Mouse (Mus musculus) megakaryocyte progenitor cell, adult 5-6 weeks (primary cell): ENCODE data around the gene Sox6. TPM values are rescaled to one million over a fixed set of nuclear protein-coding genes. Genes with fewer than 3 reads are reported as not detected.

Experiments
- ATAC-seq: replicated peaks from 2 replicates; pipeline ENCODE4 v1.8.0; 2016; ENCODE audit warnings: mild to moderate bottlenecking, moderate TSS enrichment, inconsistent platforms; ENCODE audit not compliant: poor library complexity
- total RNA-seq, 2 experiments: library from RNA; stranded (forward) in 1 of 2; stranded (reverse) in 1 of 2; fragments of 157-497, 149-512 nt in 1 of 2; fragments of 200-1000 nt in 1 of 2; gene quantifications; 2 replicates each; pipeline versions ENCODE4 v1.2.3 to v1.2.4; 2015 to 2017

Gene Sox6
- total RNA-seq, 2 experiments from 2014 or later: 1.8 TPM

GRCm38 (mm10) chr7:115450431-115451195 is 588.0 kb downstream of the Sox6 start:
- no peak for ATAC-seq

- ATAC-seq: no peak
Measured at GRCm38 (mm10) chr7:115448403-115449025, 590.1 kb downstream of the Sox6 start.

GRCm38 (mm10) chr7:115447091-115447490 is 591.5 kb downstream of the Sox6 start:
- no peak for ATAC-seq

DNA sequence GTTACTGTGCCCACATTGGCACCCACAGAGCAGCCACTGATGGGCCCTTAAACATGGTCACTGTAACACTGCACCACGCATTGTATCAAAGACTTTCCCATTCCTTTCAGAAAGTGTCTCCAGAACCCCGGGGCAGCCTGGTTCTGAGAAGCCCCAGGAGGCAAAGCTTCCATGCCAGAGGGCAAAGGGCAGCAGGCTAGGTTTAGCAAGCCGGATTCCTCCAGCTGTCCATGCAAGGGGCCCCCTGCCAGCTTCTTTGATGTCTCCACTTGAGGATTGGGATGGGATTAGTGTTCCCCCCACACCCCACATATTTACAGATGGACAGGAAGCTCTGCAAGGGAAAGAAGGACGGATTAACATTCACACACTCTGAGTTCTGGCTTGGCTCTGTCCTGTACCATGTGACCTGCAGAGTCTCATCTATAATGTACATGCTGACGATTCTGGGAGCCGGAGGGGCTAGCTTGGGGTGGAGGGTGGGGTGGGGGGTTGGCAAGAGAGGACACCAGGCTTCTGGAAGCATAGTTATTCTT is 592.0 kb downstream of the Sox6 start:
- ATAC-seq: no peak

GRCm38 (mm10) chr7:115426161-115426982 is 612.2 kb downstream of the Sox6 start:
- ATAC-seq: no peak

DNA sequence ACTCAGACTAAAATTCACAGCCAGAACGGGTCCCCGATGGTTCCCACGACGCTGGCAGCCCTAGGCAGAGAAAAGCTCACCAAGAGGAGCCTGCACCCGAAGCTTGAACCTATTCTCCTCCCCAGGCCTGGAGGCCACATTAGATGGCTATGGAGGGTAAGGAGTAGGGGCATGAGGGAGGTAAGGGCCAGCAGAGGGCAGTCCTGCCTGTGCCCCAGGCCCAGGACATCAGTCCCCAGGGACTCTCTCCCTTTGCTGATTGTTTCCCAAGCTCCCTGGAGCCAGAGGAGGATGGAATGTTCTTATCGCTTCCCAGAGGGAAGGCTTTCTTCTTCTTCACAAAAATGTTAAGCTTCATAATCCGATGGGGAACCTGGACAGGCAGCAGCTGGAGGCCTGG is 615.8 kb downstream of the Sox6 start:
- no peak for ATAC-seq

DNA sequence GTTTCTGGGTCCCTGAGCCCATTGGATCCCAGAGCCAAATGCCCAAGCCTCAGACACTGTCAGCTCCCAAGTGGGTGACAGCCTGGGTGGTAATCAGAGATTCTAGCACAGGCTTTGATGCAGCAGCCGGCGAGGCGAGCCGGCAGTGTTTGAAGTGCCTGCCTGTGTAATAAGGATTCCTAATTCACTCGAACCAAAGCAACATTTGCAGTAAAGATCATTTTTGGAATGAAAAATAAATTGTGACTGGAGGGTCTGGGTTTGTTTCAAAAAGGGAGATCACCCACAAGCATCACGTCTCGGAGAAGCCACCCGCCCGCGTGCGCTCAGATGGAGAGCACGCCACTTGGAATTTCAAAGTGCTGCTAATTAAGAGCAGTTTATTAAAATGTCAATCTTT is 617.6 kb downstream of the Sox6 start:
- ATAC-seq: no peak

Other genes with a start within 250 kb of the Sox6 start
- 146 and 157 TPM in 2 replicates for gene 1110004F10Rik, start 601 bp upstream of the Sox6 start, total RNA-seq (2015)
- gene 1110004F10Rik, start 601 bp upstream of the Sox6 start, total RNA-seq (2017): 268 and 289 TPM in 2 replicates
- gene Gm4353, start 45.8 kb upstream of the Sox6 start, total RNA-seq (2015): 1.6 and 1.8 TPM in 2 replicates
- gene Gm4353, start 45.8 kb upstream of the Sox6 start, total RNA-seq (2017): 0.83 and 2.2 TPM in 2 replicates